Mouse (Mus musculus) megakaryocyte, embryonic 14.5 days (primary cell): ENCODE results near the gene Ltc4s.

Experiments used
- FLI1 ChIP-seq: IDR thresholded peaks from 2 replicates; pipeline ENCODE4 v1.6.1; 2012; ENCODE audit warnings: low read length, inconsistent platforms, mixed read lengths
- GATA1 ChIP-seq: IDR thresholded peaks from 3 replicates; pipeline ENCODE4 v1.6.1; 2012; ENCODE audit warnings: mixed read lengths, low read length, inconsistent platforms, borderline replicate concordance

- TF ChIP-seq GATA1, result no peak
- no peak for TF ChIP-seq FLI1
These were observed 21.6 kb downstream of the Ltc4s start for GRCm38 (mm10) chr11:50216724-50217366.
